In genomic region chr11:43424386-43424785, GRCm38 (mm10) we compare ENCODE assay signal across 14 mouse cellular contexts. TPM values are rescaled to one million over a fixed set of nuclear protein-coding genes. Genes with fewer than 3 reads are reported as not detected.
DNase-seq lines count a peak whose midpoint lies in the region; ATAC-seq and TF ChIP-seq lines count a peak whose summit lies in the region.
"Had no signal": no experiment of that assay in that cellular context is flagged by ENCODE, and none has a peak within 500 bp of the region (broad histone marks: within the 10 kb centered on the region; RNA-seq: fewer than 3 reads in every experiment).

No protein-coding gene starts in this region.

- peaks cover 20% of the 10 kb centered on the region; the same call in 1 of the 2 replicates for H3K36me3 ChIP-seq in kidney, postnatal 0 days (ENCODE audit: insufficient read depth, low read length)
- H3K36me3 ChIP-seq in kidney, embryonic 16.5 days (ENCODE audit: insufficient read depth, low read length) = peaks cover 19% of the 10 kb centered on the region; the same call in 1 of the 2 replicates
- peaks cover 48% of the 10 kb centered on the region for H3K36me3 ChIP-seq in E14TG2a.4 (ENCODE audit: insufficient read depth, low read length)
- H3K36me3 ChIP-seq: hindbrain, embryonic 15.5 days had no signal

- H3K27ac ChIP-seq in kidney, postnatal 0 days = no peak overlapping the region
- H3K27ac ChIP-seq in kidney, embryonic 16.5 days (ENCODE audit: low read length) = no peak overlapping the region
- H3K27ac ChIP-seq: heart, embryonic 13.5 days; hindbrain, embryonic 15.5 days had no signal

- no peak overlapping the region for H3K4me3 ChIP-seq in kidney, postnatal 0 days (replicated peaks; ENCODE audit: low read depth, low read length)
- H3K4me3 ChIP-seq in kidney, embryonic 16.5 days (ENCODE audit: low read length) = no peak overlapping the region
- H3K4me3 ChIP-seq in E14TG2a.4 (replicated peaks; ENCODE audit: low read length) = no peak overlapping the region
- H3K4me3 ChIP-seq: heart, embryonic 13.5 days; hindbrain, embryonic 15.5 days had no signal

- peaks cover 13% of the 10 kb centered on the region for H3K4me1 ChIP-seq in kidney, postnatal 0 days (replicated peaks; ENCODE audit: insufficient read depth, low read length)
- H3K4me1 ChIP-seq in kidney, embryonic 16.5 days (ENCODE audit: insufficient read depth, low read length) = 0 out of 2 replicates have a peak, but pooled peaks cover 6% of the 10 kb centered on the region
- peaks cover 13% of the 10 kb centered on the region for H3K4me1 ChIP-seq in E14TG2a.4 (replicated peaks; ENCODE audit: low read depth, low read length)

- H3K27me3 ChIP-seq in kidney, postnatal 0 days (ENCODE audit: insufficient read depth, low read length) = no peaks in the 10 kb centered on the region
- no peaks in the 10 kb centered on the region for H3K27me3 ChIP-seq in kidney, embryonic 16.5 days (ENCODE audit: insufficient read depth, low read length)
- H3K27me3 ChIP-seq in E14TG2a.4 (ENCODE audit: insufficient read depth, low read length) = no peaks in the 10 kb centered on the region
- H3K27me3 ChIP-seq: heart, embryonic 13.5 days; hindbrain, embryonic 15.5 days had no signal

- DNase-seq in kidney, postnatal 0 days (ENCODE audit: low spot score) = no peak
- DNase-seq in 416B (ENCODE audit: low read depth) = peak; percentile 24
- no peak for DNase-seq in right cerebral cortex, postnatal 36 days (ENCODE audit: low spot score in 2 of 2)
- DNase-seq: kidney, postnatal 36 days; lung, postnatal 10 days; spleen, adult 18-20 months; thymus, postnatal 14 days had no signal

- TF ChIP-seq CTCF in kidney, postnatal 0 days (IDR thresholded peaks at IDR 0.05; ENCODE audit: low read depth) = peak; percentile 52
- peak; percentile 96 for TF ChIP-seq CTCF in E14TG2a.4 (conservative IDR thresholded peaks at IDR 0.05; ENCODE audit: low read length)

- H3K9me3 ChIP-seq in kidney, postnatal 0 days (replicated peaks; ENCODE audit: low read length) = no peaks in the 10 kb centered on the region
- no peaks in the 10 kb centered on the region for H3K9me3 ChIP-seq in kidney, embryonic 16.5 days (ENCODE audit: low read length)
- H3K9me3 ChIP-seq in E14TG2a.4 (ENCODE audit: low read length) = peaks cover 14% of the 10 kb centered on the region
- H3K9me3 ChIP-seq: heart, embryonic 13.5 days; hindbrain, embryonic 15.5 days had no signal

- ATAC-seq in kidney, postnatal 0 days (replicated peaks; ENCODE audit: low FRiP score, low read depth) = no peak
- no peak for ATAC-seq in kidney, embryonic 16.5 days (ENCODE audit: low FRiP score, low TSS enrichment)
- ATAC-seq in granulocyte monocyte progenitor cell, adult 5-6 weeks (replicated peaks; ENCODE audit: poor library complexity, severe bottlenecking) = 0 out of 2 replicates have a peak, but pooled peaks have one; percentile 22
- ATAC-seq in frontal cortex, adult (ENCODE audit: low TSS enrichment) = no peak
- ATAC-seq: midbrain, embryonic 16.5 days had no signal

- H3K9ac ChIP-seq in kidney, postnatal 0 days (ENCODE audit: low read depth, low read length) = no peak overlapping the region
- H3K9ac ChIP-seq in kidney, embryonic 16.5 days (replicated peaks; ENCODE audit: low read length) = no peak overlapping the region
- H3K9ac ChIP-seq: heart, embryonic 13.5 days; hindbrain, embryonic 15.5 days had no signal

- 80% methylated on average over 5 of the region's 5 CpGs for WGBS in kidney, postnatal 0 days
- 77% methylated on average over 5 of the region's 5 CpGs for WGBS in kidney, embryonic 16.5 days

- H3K4me2 ChIP-seq in kidney, postnatal 0 days (ENCODE audit: low read length) = no peak overlapping the region
- no peak overlapping the region for H3K4me2 ChIP-seq in kidney, embryonic 16.5 days (replicated peaks; ENCODE audit: low read depth, low read length)
- H3K4me2 ChIP-seq: heart, embryonic 13.5 days; hindbrain, embryonic 15.5 days had no signal

RNA-seq across cellular contexts. Expression of gene Pttg1, which starts 1.7 kb away (rescaled TPM):
- 170 and 180 TPM in 2 replicates for polyA plus RNA-seq in kidney, postnatal 0 days (2015; fragmentation: Nextera tagmentation; extraction: Ambion mirVana)
- polyA plus RNA-seq in kidney, embryonic 16.5 days (2015; fragmentation: Nextera tagmentation; extraction: Ambion mirVana) = 101 and 102 TPM in 2 replicates
- total RNA-seq in granulocyte monocyte progenitor cell, adult 5-6 weeks (2014; fragmentation: Nextera tagmentation) = 57.8 and 90.6 TPM in 2 replicates
- 58.6 and 63.3 TPM in 2 replicates for total RNA-seq in granulocyte monocyte progenitor cell, adult 5-6 weeks (2017)

RNA-seq across cellular contexts. Expression of gene Slu7, which starts 9.2 kb away (rescaled TPM):
- polyA plus RNA-seq in kidney, postnatal 0 days (2015; fragmentation: Nextera tagmentation; extraction: Ambion mirVana) = 62.6 and 64.0 TPM in 2 replicates
- 59.6 and 66.3 TPM in 2 replicates for polyA plus RNA-seq in kidney, embryonic 16.5 days (2015; fragmentation: Nextera tagmentation; extraction: Ambion mirVana)
- total RNA-seq in granulocyte monocyte progenitor cell, adult 5-6 weeks (2014; fragmentation: Nextera tagmentation) = 24.6 and 26.3 TPM in 2 replicates
- total RNA-seq in granulocyte monocyte progenitor cell, adult 5-6 weeks (2017) = 82.8 and 112 TPM in 2 replicates

RNA-seq across cellular contexts. Expression of gene C1qtnf2, which starts 49.7 kb away (rescaled TPM):
- 27.2 and 28.0 TPM in 2 replicates for polyA plus RNA-seq in kidney, postnatal 0 days (2015; fragmentation: Nextera tagmentation; extraction: Ambion mirVana)
- 17.8 and 20.8 TPM in 2 replicates for polyA plus RNA-seq in kidney, embryonic 16.5 days (2015; fragmentation: Nextera tagmentation; extraction: Ambion mirVana)
- not detected in 2 replicates for total RNA-seq in granulocyte monocyte progenitor cell, adult 5-6 weeks (2014; fragmentation: Nextera tagmentation)
- total RNA-seq in granulocyte monocyte progenitor cell, adult 5-6 weeks (2017) = not detected in 2 replicates
